Mouse (Mus musculus) 3T3-L1 (cell line): ENCODE results near the gene Cdca7l.
"Not testable (repeated sequence)": the region's sequence is repeated elsewhere in the genome, so short reads cannot be mapped to it uniquely, and the experiment has no call there.

Experiments
- DNase-seq: peaks from one replicate; pipeline ENCODE4 v3.0.0-alpha.2; 2015; ENCODE audit warnings: low read depth, low spot score

Cdca7l gene

GRCm38 (mm10) chr12:117803989-117804388, at the start of gene Cdca7l:
Gene Cdca7l (plus strand): TSS chr12:117804289.
- DNase-seq: not testable (repeated sequence)

- DNase-seq: no peak
Observed at GRCm38 (mm10) chr12:117756010-117756409, 48.1 kb upstream of the Cdca7l start.

- DNase-seq: no peak
Observed at GRCm38 (mm10) chr12:117760373-117760772, 43.7 kb upstream of the Cdca7l start.

- no peak for DNase-seq
Observed at GRCm38 (mm10) chr12:117760846-117761245, 43.2 kb upstream of the Cdca7l start.

- DNase-seq: no peak
Observed at GRCm38 (mm10) chr12:117761698-117762097, 42.4 kb upstream of the Cdca7l start.

- no peak for DNase-seq
Observed at GRCm38 (mm10) chr12:117763247-117763646, 40.8 kb upstream of the Cdca7l start.

- peak; percentile 89 for DNase-seq
Observed at GRCm38 (mm10) chr12:117764839-117765238, 39.2 kb upstream of the Cdca7l start.

GRCm38 (mm10) chr12:117769113-117769512, 35.0 kb upstream of the Cdca7l start:
- peak; percentile 79 for DNase-seq

GRCm38 (mm10) chr12:117770211-117770610, 33.9 kb upstream of the Cdca7l start:
- DNase-seq: no peak

GRCm38 (mm10) chr12:117771156-117771555, 32.9 kb upstream of the Cdca7l start:
- DNase-seq: no peak

- peak; percentile 73 for DNase-seq
Observed at GRCm38 (mm10) chr12:117772638-117773037, 31.5 kb upstream of the Cdca7l start.

GRCm38 (mm10) chr12:117776841-117777240, 27.2 kb upstream of the Cdca7l start:
- DNase-seq: no peak

GRCm38 (mm10) chr12:117781360-117781759, 22.7 kb upstream of the Cdca7l start:
- no peak for DNase-seq

- no peak for DNase-seq
Observed at GRCm38 (mm10) chr12:117783426-117783825, 20.7 kb upstream of the Cdca7l start.

- no peak for DNase-seq
Observed at GRCm38 (mm10) chr12:117786621-117787020, 17.5 kb upstream of the Cdca7l start.

GRCm38 (mm10) chr12:117788513-117789011, 15.5 kb upstream of the Cdca7l start:
- no peak for DNase-seq

- DNase-seq: no peak
Observed at GRCm38 (mm10) chr12:117789017-117789416, 15.1 kb upstream of the Cdca7l start.

- no peak for DNase-seq
Observed at GRCm38 (mm10) chr12:117795303-117795702, 8.8 kb upstream of the Cdca7l start.

- DNase-seq: no peak
Observed at GRCm38 (mm10) chr12:117805576-117805975, 1.5 kb downstream of the Cdca7l start.

- no peak for DNase-seq
Observed at GRCm38 (mm10) chr12:117806007-117806451, 1.9 kb downstream of the Cdca7l start.

- no peak for DNase-seq
Observed at GRCm38 (mm10) chr12:117806470-117806869, 2.4 kb downstream of the Cdca7l start.

- no peak for DNase-seq
Observed at GRCm38 (mm10) chr12:117807637-117808036, 3.5 kb downstream of the Cdca7l start.

GRCm38 (mm10) chr12:117808355-117809326, 4.6 kb downstream of the Cdca7l start:
- DNase-seq: no peak
